In genomic region chr6:51533467-51534200, GRCm38 (mm10) we compare ENCODE assay signal across 19 mouse cellular contexts. TPM values are rescaled to one million over a fixed set of nuclear protein-coding genes. Genes with fewer than 3 reads are reported as not detected.
DNase-seq lines count a peak whose midpoint lies in the region; ATAC-seq and TF ChIP-seq lines count a peak whose summit lies in the region.
"Had no signal": no experiment of that assay in that cellular context is flagged by ENCODE, and none has a peak within 500 bp of the region (broad histone marks: within the 10 kb centered on the region; RNA-seq: fewer than 3 reads in every experiment).

No protein-coding gene starts in this region.

- H3K4me2 ChIP-seq in liver, postnatal 0 days (ENCODE audit: low read depth, low read length) = no peak overlapping the region; the same call in 1 of the 2 replicates
- no peak overlapping the region for H3K4me2 ChIP-seq in liver, embryonic 11.5 days
- no peak overlapping the region for H3K4me2 ChIP-seq in stomach, postnatal 0 days (replicated peaks; ENCODE audit: low read depth)
- H3K4me2 ChIP-seq in midbrain, postnatal 0 days (ENCODE audit: low read depth, low read length, poor library complexity, severe bottlenecking) = no peak overlapping the region
- H3K4me2 ChIP-seq: forebrain, embryonic 15.5 days; heart, embryonic 11.5 days; lung, embryonic 14.5 days had no signal

- H3K9ac ChIP-seq in liver, postnatal 0 days (replicated peaks) = no peak overlapping the region
- H3K9ac ChIP-seq in liver, embryonic 11.5 days (ENCODE audit: low read depth, low read length) = no peak overlapping the region
- H3K9ac ChIP-seq in ES-E14 (ENCODE audit: insufficient read depth, low read depth, low read length, poor library complexity, severe bottlenecking) = no peak overlapping the region; the same call in 1 of the 2 replicates
- H3K9ac ChIP-seq in stomach, postnatal 0 days (ENCODE audit: low read length) = no peak overlapping the region
- H3K9ac ChIP-seq in midbrain, postnatal 0 days (replicated peaks; ENCODE audit: low read length, poor library complexity, severe bottlenecking) = no peak overlapping the region
- H3K9ac ChIP-seq: forebrain, embryonic 15.5 days; lung, embryonic 14.5 days had no signal

- WGBS in liver, postnatal 0 days (ENCODE audit: insufficient replicate concordance) = 41% methylated on average over 6 of the region's 6 CpGs
- 60% methylated on average over 6 of the region's 6 CpGs for WGBS in liver, embryonic 11.5 days
- 67% methylated on average over 6 of the region's 6 CpGs for WGBS in stomach, postnatal 0 days
- WGBS in midbrain, postnatal 0 days = 76% methylated on average over 6 of the region's 6 CpGs

- TF ChIP-seq CTCF in liver, postnatal 0 days (IDR thresholded peaks at IDR 0.05; ENCODE audit: low read depth) = no peak
- no peak for TF ChIP-seq CTCF in stomach, postnatal 0 days (IDR thresholded peaks at IDR 0.05; ENCODE audit: low read depth)
- no peak for TF ChIP-seq CTCF in midbrain, postnatal 0 days (IDR thresholded peaks at IDR 0.05)

- H3K27ac ChIP-seq in liver, postnatal 0 days (ENCODE audit: low read depth) = peak overlapping the region; percentile 51
- H3K27ac ChIP-seq in liver, embryonic 11.5 days (ENCODE audit: low read depth, low read length) = no peak overlapping the region
- H3K27ac ChIP-seq in ES-E14 (ENCODE audit: insufficient read depth, low read depth, low read length, poor library complexity, severe bottlenecking) = peak overlapping the region; percentile 80
- no peak overlapping the region for H3K27ac ChIP-seq in stomach, postnatal 0 days (replicated peaks)
- no peak overlapping the region for H3K27ac ChIP-seq in midbrain, postnatal 0 days (ENCODE audit: low read depth, low read length)
- H3K27ac ChIP-seq: forebrain, embryonic 15.5 days; limb, embryonic 10.5 days had no signal

- DNase-seq in liver, postnatal 0 days = peak; percentile 46
- DNase-seq in liver, embryonic 11.5 days (ENCODE audit: low spot score) = no peak
- no peak for DNase-seq in ES-E14 (ENCODE audit: low read depth, low spot score)
- no peak for DNase-seq in stomach, postnatal 0 days (ENCODE audit: low spot score)
- no peak for DNase-seq in midbrain, postnatal 0 days (ENCODE audit: low spot score)
- no peak for DNase-seq in kidney, adult 18-20 months
- DNase-seq: cerebellum, adult 8-10 months; embryo, embryonic 11 days; gastrocnemius, postnatal 10 days; heart, postnatal 4 days; kidney, postnatal 25 days; lung, embryonic 14.5 days; midbrain, embryonic 14.5 days; spleen, adult 18-20 months had no signal

- peak; percentile 71 for ATAC-seq in liver, postnatal 0 days
- no peak for ATAC-seq in liver, embryonic 11.5 days (replicated peaks; ENCODE audit: low FRiP score)
- ATAC-seq in granulocyte monocyte progenitor cell, adult 5-6 weeks (replicated peaks; ENCODE audit: poor library complexity, severe bottlenecking) = peak; percentile 96
- ATAC-seq in stomach, postnatal 0 days (ENCODE audit: low FRiP score, low TSS enrichment) = 0 out of 2 replicates have a peak, but pooled peaks have one; percentile 53
- no peak for ATAC-seq in midbrain, postnatal 0 days (ENCODE audit: low FRiP score)
- ATAC-seq: forebrain, embryonic 15.5 days had no signal

- H3K4me1 ChIP-seq in liver, postnatal 0 days (ENCODE audit: insufficient read depth) = peaks cover 12% of the 10 kb centered on the region
- H3K4me1 ChIP-seq in liver, embryonic 11.5 days (replicated peaks; ENCODE audit: control insufficient read depth, insufficient read depth, low read length) = no peaks in the 10 kb centered on the region
- H3K4me1 ChIP-seq in ES-E14 (ENCODE audit: control insufficient read depth in 2 of 2, insufficient read depth in 2 of 2, low read length in 2 of 2, poor library complexity in 1 of 2) = peaks cover 7 to 27% of the 10 kb centered on the region in 2 experiments; a peak in 3 of 4 replicates
- no peaks in the 10 kb centered on the region for H3K4me1 ChIP-seq in stomach, postnatal 0 days (replicated peaks; ENCODE audit: control insufficient read depth, insufficient read depth)
- H3K4me1 ChIP-seq in midbrain, postnatal 0 days (ENCODE audit: insufficient read depth, low read length) = 0 out of 2 replicates have a peak, but pooled peaks cover 5% of the 10 kb centered on the region
- H3K4me1 ChIP-seq: limb, embryonic 10.5 days had no signal

- H3K27me3 ChIP-seq in liver, postnatal 0 days (ENCODE audit: insufficient read depth, low read length) = no peaks in the 10 kb centered on the region
- H3K27me3 ChIP-seq in liver, embryonic 11.5 days (replicated peaks; ENCODE audit: control insufficient read depth, insufficient read depth, low read length) = no peaks in the 10 kb centered on the region
- no peaks in the 10 kb centered on the region for H3K27me3 ChIP-seq in stomach, postnatal 0 days (ENCODE audit: control insufficient read depth, insufficient read depth, low read length)
- no peaks in the 10 kb centered on the region for H3K27me3 ChIP-seq in midbrain, postnatal 0 days (ENCODE audit: insufficient read depth, low read length)
- H3K27me3 ChIP-seq: CH12.LX; forebrain, embryonic 15.5 days had no signal

- H3K9me3 ChIP-seq in liver, postnatal 0 days (ENCODE audit: low read length) = no peaks in the 10 kb centered on the region
- H3K9me3 ChIP-seq in liver, embryonic 11.5 days (ENCODE audit: control insufficient read depth, low read length) = no peaks in the 10 kb centered on the region
- no peaks in the 10 kb centered on the region for H3K9me3 ChIP-seq in ES-E14 (ENCODE audit: control insufficient read depth, insufficient read depth, low read depth, low read length)
- H3K9me3 ChIP-seq in stomach, postnatal 0 days (ENCODE audit: control insufficient read depth, low read length) = no peaks in the 10 kb centered on the region
- H3K9me3 ChIP-seq in midbrain, postnatal 0 days (ENCODE audit: low read length) = no peaks in the 10 kb centered on the region
- H3K9me3 ChIP-seq: forebrain, embryonic 15.5 days; limb, embryonic 10.5 days had no signal

- in situ Hi-C loops in ES-E14 (cut with MboI; ENCODE audit: low sequenced_read_pairs in 2 of 2, unreplicated experiment in 2 of 2) = no loop called here

- TF ChIP-seq EP300 in liver, postnatal 0 days (IDR thresholded peaks at IDR 0.05; ENCODE audit: low read depth) = 0 out of 2 replicates have a peak, but pooled peaks have one; percentile 16
- TF ChIP-seq EP300 in stomach, postnatal 0 days (optimal IDR thresholded peaks at IDR 0.05) = no peak

- no peaks in the 10 kb centered on the region for H3K36me3 ChIP-seq in liver, postnatal 0 days (replicated peaks; ENCODE audit: insufficient read depth, low read length)
- no peaks in the 10 kb centered on the region for H3K36me3 ChIP-seq in liver, embryonic 11.5 days (ENCODE audit: control insufficient read depth, insufficient read depth, low read length)
- peaks cover 6% of the 10 kb centered on the region; the same call in 1 of the 2 replicates for H3K36me3 ChIP-seq in ES-E14 (ENCODE audit: control insufficient read depth, insufficient read depth, low read length, poor library complexity, severe bottlenecking)
- no peaks in the 10 kb centered on the region for H3K36me3 ChIP-seq in stomach, postnatal 0 days (ENCODE audit: control insufficient read depth, insufficient read depth, low read length)
- H3K36me3 ChIP-seq in midbrain, postnatal 0 days (ENCODE audit: insufficient read depth, low read length) = peaks cover 6% of the 10 kb centered on the region; the same call in 1 of the 2 replicates
- H3K36me3 ChIP-seq: forebrain, embryonic 15.5 days had no signal

- H3K4me3 ChIP-seq in liver, postnatal 0 days (ENCODE audit: low read depth, low read length) = no peak overlapping the region
- H3K4me3 ChIP-seq in liver, embryonic 11.5 days (ENCODE audit: low read depth, low read length) = no peak overlapping the region
- H3K4me3 ChIP-seq in ES-E14 (ENCODE audit: insufficient read depth in 1 of 2, low read depth in 1 of 2, low read length in 2 of 2, poor library complexity in 1 of 2, severe bottlenecking in 1 of 2) = peak overlapping the region in 1 of 2 experiments; percentile 8; a peak in 1 of 4 replicates
- no peak overlapping the region for H3K4me3 ChIP-seq in stomach, postnatal 0 days (ENCODE audit: low read depth, low read length)
- H3K4me3 ChIP-seq in midbrain, postnatal 0 days (ENCODE audit: low read depth, low read length) = no peak overlapping the region
- H3K4me3 ChIP-seq: forebrain, embryonic 15.5 days; limb, embryonic 10.5 days had no signal

TF ChIP-seq in ES-E14, 5 proteins besides CTCF, POLR2A, EP300 and RAD21:
- TF ChIP-seq ZC3H11A (IDR thresholded peaks at IDR 0.05; ENCODE audit: borderline replicate concordance, low read depth, low read length) (no peak), ZNF384 (IDR thresholded peaks at IDR 0.05; ENCODE audit: low read depth, low read length) (no peak), MAFK (IDR thresholded peaks at IDR 0.05; ENCODE audit: insufficient read depth, low read depth, low read length) (no peak), CHD2 (IDR thresholded peaks at IDR 0.05; ENCODE audit: low read depth, low read length) (no peak), HCFC1 (IDR thresholded peaks at IDR 0.05; ENCODE audit: borderline replicate concordance, insufficient read depth, low read length) (no peak)
TF ChIP-seq in ES-E14: peak in this region for 0.

RNA-seq across cellular contexts. Expression of gene Snx10, which starts 9.9 kb away (rescaled TPM):
- polyA plus RNA-seq in liver, postnatal 0 days (2015; fragmentation: Nextera tagmentation; extraction: Ambion mirVana) = 15.3 and 17.7 TPM in 2 replicates
- polyA plus RNA-seq in liver, embryonic 11.5 days (2014; fragmentation: Nextera tagmentation; extraction: Ambion mirVana) = 8.5 and 11.1 TPM in 2 replicates
- total RNA-seq in ES-E14 (2012; rRNA removed) = 20.9 and 21.2 TPM in 2 replicates
- total RNA-seq in granulocyte monocyte progenitor cell, adult 5-6 weeks (2014; fragmentation: Nextera tagmentation) = 54.5 and 58.4 TPM in 2 replicates
- total RNA-seq in granulocyte monocyte progenitor cell, adult 5-6 weeks (2017) = 57.2 and 65.3 TPM in 2 replicates
- 16.9 and 17.4 TPM in 2 replicates for polyA plus RNA-seq in stomach, postnatal 0 days (2015; fragmentation: Nextera tagmentation; extraction: Ambion mirVana)
- 47.7 and 55.4 TPM in 2 replicates for total RNA-seq in midbrain, postnatal 0 days (2014; rRNA removed)
- polyA plus RNA-seq in midbrain, postnatal 0 days (2015; fragmentation: Nextera tagmentation; extraction: Ambion mirVana) = 67.4 and 70.4 TPM in 2 replicates

Comparison
In these comparisons a context has a peak if more than half of its experiments do, and no peak if none do; other contexts are left out.
1. ATAC-seq: peak in liver, postnatal 0 days (single experiment), granulocyte monocyte progenitor cell, adult 5-6 weeks (single experiment) and stomach, postnatal 0 days (single experiment); none in liver, embryonic 11.5 days (single experiment) and midbrain, postnatal 0 days (single experiment).
2. H3K27ac ChIP-seq: peak in liver, postnatal 0 days (single experiment) and ES-E14 (single experiment); none in liver, embryonic 11.5 days (single experiment), stomach, postnatal 0 days (single experiment) and midbrain, postnatal 0 days (single experiment).